Mouse (Mus musculus): Measurements from ENCODE around the gene Dnaja1. TPM values are rescaled to one million over a fixed set of nuclear protein-coding genes. Genes with fewer than 3 reads are reported as not detected.

The Dnaja1 gene
- polyA plus RNA-seq, 1 experiment from 2014 or later: 762 TPM

DNA sequence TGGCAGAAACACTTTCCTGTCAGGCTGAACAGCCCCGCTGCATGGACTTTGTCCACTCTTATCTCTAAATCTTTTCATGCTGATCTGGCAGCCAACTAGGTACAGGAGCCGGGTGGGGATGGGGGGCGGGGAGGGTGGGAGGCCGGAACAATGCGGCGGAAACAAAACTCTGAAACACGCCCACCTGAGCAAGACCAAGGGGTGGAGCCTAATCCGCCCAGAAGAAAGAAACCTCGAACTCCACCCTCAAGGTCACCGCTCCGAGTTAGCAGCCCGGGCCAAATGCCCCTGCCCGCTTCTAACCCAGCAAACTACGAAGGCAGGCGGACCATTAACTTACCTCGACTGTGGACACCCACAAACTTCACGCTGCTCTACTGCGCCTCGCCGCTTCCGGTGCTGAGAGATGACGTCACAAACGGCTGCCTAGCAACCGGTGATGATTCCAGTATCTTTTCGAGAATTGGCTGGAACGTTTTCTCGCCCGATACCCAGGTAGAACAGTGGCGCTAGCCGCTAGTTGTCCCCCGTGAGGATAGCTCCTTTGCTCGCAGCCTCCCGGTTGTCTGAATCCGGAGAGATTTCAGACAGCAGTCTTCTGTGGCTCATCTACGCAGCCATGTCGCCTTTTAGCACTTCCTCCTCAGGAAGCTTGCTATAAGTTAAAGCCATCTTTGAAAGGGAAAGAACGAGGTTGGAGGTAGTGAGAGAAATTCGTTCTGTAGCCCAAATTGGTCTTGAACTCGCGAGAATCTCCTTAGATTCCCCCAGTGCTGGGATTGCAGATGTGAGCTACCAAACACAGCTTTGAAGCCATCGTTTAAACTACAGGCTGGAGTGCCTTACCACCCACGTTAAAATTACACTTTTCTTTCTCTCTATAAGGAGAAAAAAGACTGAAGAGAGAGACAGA lies 18.9 kb upstream of the Dnaja1 start, which contains the start of gene Aptx:
Aptx (minus strand) TSS at position 398 of the 913 bp plus-strand sequence.
- under 1% methylated on average over 42 of the region's 42 CpGs for WGBS
- H3K27ac ChIP-seq: peak within 1 kb of the TSS; percentile 96
- peaks cover 28% of the 10 kb centered on the region for H3K4me1 ChIP-seq (replicated peaks)
- H3K4me2 ChIP-seq (replicated peaks): peak within 1 kb of the TSS; percentile 81
- H3K36me3 ChIP-seq: no peaks in the 10 kb centered on the region
- H3K4me3 ChIP-seq (replicated peaks): peak within 1 kb of the TSS; percentile 59
- peak within 1 kb of the TSS; percentile 72 for H3K9ac ChIP-seq (replicated peaks)
- no peaks in the 10 kb centered on the region for H3K27me3 ChIP-seq
- ATAC-seq: peak; percentile 95
- H3K9me3 ChIP-seq: no peaks in the 10 kb centered on the region

DNA sequence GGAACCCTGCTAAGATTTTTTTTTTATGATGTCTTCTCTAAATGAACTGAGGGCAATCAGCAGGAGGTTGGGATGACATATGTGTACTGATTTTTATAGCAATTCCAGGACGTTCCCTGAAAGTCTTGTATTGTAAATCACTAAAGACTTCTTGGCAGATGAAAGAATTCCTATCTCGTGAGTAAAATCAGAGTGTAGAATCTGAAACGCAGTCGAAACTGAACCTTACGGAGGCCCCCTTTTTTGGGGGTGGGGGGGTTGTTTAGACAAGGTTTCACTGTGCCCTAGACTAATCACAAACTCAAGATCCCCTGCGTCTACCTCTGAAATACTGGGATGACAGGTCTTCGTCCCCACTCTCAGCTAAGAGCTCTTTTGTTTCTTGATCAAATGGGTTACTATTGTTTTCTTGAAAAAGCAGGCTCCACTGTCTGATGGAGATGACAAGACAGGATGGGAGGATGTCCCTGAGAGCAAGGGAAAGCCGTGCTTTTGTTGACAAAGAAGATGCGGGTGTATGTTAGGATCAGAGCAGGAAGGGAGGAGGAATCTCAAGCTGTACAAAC lies 18.2 kb upstream of the Dnaja1 start:
- peak overlapping the region; percentile 59 for H3K4me3 ChIP-seq (replicated peaks)
- no peaks in the 10 kb centered on the region for H3K36me3 ChIP-seq
- H3K4me2 ChIP-seq (replicated peaks): peak overlapping the region; percentile 81
- no peaks in the 10 kb centered on the region for H3K9me3 ChIP-seq
- no peaks in the 10 kb centered on the region for H3K27me3 ChIP-seq
- peaks cover 28% of the 10 kb centered on the region for H3K4me1 ChIP-seq (replicated peaks)
- no peak for ATAC-seq
- H3K9ac ChIP-seq (replicated peaks): peak overlapping the region; percentile 72
- 26% methylated on average over 9 of the region's 9 CpGs for WGBS
- peak overlapping the region; percentile 96 for H3K27ac ChIP-seq

DNA sequence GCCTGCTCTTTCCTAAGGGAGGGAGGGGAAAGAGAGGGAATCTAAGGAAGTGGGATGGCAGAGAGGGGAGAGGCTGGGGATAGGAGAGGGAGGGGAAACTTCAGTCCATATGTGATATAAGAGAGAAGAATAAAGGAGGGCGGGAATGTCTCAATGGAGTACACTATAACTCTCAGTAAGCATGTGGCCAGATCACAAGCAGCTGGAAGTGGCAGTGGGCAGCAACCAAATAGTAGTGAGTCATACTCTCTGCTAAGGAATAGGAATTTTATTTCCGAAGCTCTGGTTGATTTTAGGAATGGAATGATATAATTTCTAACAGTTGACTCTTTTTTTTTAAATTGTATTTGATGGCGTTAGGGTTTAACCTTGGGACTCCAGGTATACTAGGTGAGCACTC lies 4.8 kb upstream of the Dnaja1 start:
- no peaks in the 10 kb centered on the region for H3K36me3 ChIP-seq
- no peaks in the 10 kb centered on the region for H3K27me3 ChIP-seq
- peaks cover 11% of the 10 kb centered on the region for H3K4me1 ChIP-seq (replicated peaks)
- 90% methylated on average over 3 of the region's 3 CpGs for WGBS
- no peak overlapping the region for H3K9ac ChIP-seq (replicated peaks)
- no peaks in the 10 kb centered on the region for H3K9me3 ChIP-seq
- H3K4me2 ChIP-seq (replicated peaks): no peak overlapping the region
- ATAC-seq: no peak
- no peak overlapping the region for H3K27ac ChIP-seq
- H3K4me3 ChIP-seq (replicated peaks): no peak overlapping the region

DNA sequence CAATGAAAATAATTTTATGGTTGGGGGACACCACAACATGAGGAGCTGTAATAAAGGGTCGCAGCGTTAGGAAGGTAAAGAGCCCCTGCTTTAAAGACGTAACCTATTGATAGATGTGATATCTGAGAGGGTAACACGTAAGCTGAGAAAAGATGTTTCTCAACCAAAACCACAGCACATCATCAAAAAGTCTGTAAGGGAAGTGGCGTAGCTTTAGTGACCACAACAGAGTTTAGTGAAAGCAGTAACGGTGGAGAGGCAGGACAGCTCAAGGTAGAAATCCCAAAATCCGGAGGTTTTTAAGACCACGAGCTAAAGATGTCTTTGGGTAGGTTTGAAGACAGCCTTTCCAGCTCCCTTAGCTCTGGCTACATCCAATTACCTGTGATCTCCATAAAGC lies 1.0 kb upstream of the Dnaja1 start:
- peaks cover 35% of the 10 kb centered on the region for H3K4me1 ChIP-seq (replicated peaks)
- H3K4me2 ChIP-seq (replicated peaks): no peak overlapping the region
- WGBS: 98% methylated on average over 8 of the region's 8 CpGs
- H3K27me3 ChIP-seq: no peaks in the 10 kb centered on the region
- H3K27ac ChIP-seq: 0 out of 2 replicates have a peak overlapping the region, but pooled peaks have one; percentile 100
- ATAC-seq: no peak
- H3K9ac ChIP-seq (replicated peaks): no peak overlapping the region
- H3K4me3 ChIP-seq (replicated peaks): no peak overlapping the region
- peaks cover 13% of the 10 kb centered on the region for H3K36me3 ChIP-seq
- H3K9me3 ChIP-seq: no peaks in the 10 kb centered on the region

DNA sequence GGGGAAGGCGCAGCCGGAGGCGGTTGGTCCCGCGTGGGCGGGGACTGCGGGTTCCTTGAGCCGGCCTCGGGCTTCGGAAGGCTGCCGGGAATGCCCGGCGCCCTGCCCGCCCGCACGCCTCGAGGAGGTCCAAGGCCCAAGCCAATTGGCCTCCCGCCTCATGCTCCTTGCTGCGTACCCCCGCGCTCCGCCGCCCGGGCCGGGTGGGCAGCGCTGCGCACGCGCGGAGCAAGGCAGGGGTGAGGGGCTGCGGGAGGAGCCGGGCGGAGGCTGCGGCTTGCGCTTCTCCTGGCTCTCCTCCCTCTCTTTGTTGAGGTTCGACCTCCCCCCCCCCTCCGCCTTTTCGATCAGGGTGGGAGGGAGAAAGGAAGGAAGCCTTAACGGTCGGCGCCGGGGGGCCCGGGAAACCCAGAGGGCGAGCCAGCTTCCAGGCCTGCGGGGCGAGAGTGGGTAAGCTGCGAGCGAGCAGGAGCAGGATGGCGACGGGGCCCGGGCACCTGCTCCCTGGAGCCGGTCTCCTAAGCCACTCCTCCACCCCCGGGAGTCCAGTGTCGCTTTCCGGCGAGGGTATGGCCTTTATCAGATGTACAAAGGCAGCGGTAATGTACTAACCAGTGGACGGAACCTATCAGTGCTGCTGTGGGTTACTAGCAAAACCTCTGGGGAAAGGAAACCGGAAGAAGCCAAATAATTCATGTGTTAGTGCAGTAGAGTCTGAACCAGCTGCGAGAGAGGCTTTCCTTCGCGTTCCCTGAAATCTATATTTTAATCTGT lies 924 bp downstream of the Dnaja1 start:
- Histone ChIP-seq H3K27me3 (no peaks in the 10 kb centered on the region), H3K4me1 (replicated peaks) (peaks cover 52% of the 10 kb centered on the region), H3K9ac (replicated peaks) (peak overlapping the region; percentile 96), H3K36me3 (peaks cover 28% of the 10 kb centered on the region), H3K4me3 (replicated peaks) (peak overlapping the region; percentile 83), H3K27ac (peak overlapping the region; percentile 100), H3K9me3 (no peaks in the 10 kb centered on the region), H3K4me2 (replicated peaks) (peak overlapping the region; percentile 78)
- peak; percentile 94 for ATAC-seq
- WGBS: under 1% methylated on average over 46 of the region's 62 CpGs

DNA sequence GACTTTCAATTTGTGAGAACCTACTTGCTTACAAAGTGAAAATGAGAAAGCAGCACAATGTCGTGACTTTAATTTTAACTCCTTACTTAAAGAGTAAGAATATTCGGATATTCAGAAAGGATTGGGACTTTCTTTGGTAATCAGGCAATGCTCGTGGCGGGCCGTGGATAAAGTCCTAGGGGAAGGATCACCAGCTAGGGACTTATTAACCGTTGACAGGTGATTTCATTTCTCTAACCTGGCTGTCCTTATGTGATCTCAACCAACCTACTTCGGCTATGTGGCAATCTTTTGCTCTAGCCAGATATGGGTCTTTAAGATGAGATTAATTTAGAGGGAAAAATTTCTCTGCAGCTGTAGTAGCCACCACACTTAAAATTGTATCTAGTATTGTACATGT lies 3.2 kb downstream of the Dnaja1 start:
- Histone ChIP-seq H3K9ac (replicated peaks) (peak overlapping the region; percentile 44; the same call in 1 of the 2 replicates), H3K27me3 (no peaks in the 10 kb centered on the region), H3K4me3 (replicated peaks) (peak overlapping the region; percentile 83), H3K4me1 (replicated peaks) (peaks cover 57% of the 10 kb centered on the region), H3K36me3 (peaks cover 47% of the 10 kb centered on the region), H3K27ac (no peak overlapping the region), H3K9me3 (no peaks in the 10 kb centered on the region), H3K4me2 (replicated peaks) (peak overlapping the region; percentile 78)
- WGBS: 87% methylated on average over 7 of the region's 7 CpGs
- no peak for ATAC-seq

DNA sequence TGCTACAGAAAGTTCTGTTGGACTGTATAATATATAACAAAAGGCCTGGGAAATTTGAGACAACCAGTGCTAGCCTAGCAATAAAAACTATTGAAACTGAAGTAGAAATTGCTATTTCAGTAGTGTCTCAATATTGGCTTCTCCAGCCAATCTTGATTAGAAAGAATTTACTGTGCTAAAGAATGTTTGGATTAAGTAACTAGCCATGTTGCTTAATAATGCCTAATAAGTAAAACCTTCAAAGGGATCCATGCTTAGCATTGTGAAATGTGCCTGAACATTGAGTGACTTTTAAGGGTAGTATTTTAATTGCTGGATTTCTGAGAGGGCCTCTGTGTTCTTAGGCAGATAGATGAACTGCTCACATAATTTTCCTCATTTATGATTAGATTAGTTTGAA lies 3.6 kb downstream of the Dnaja1 start:
- H3K27ac ChIP-seq: no peak overlapping the region
- peaks cover 57% of the 10 kb centered on the region for H3K4me1 ChIP-seq (replicated peaks)
- H3K4me2 ChIP-seq (replicated peaks): peak overlapping the region; percentile 78
- no peak for ATAC-seq
- peak overlapping the region; percentile 44; the same call in 1 of the 2 replicates for H3K9ac ChIP-seq (replicated peaks)
- H3K27me3 ChIP-seq: no peaks in the 10 kb centered on the region
- H3K4me3 ChIP-seq (replicated peaks): peak overlapping the region; percentile 83; the same call in 1 of the 2 replicates
- no peaks in the 10 kb centered on the region for H3K9me3 ChIP-seq
- H3K36me3 ChIP-seq: peaks cover 50% of the 10 kb centered on the region

DNA sequence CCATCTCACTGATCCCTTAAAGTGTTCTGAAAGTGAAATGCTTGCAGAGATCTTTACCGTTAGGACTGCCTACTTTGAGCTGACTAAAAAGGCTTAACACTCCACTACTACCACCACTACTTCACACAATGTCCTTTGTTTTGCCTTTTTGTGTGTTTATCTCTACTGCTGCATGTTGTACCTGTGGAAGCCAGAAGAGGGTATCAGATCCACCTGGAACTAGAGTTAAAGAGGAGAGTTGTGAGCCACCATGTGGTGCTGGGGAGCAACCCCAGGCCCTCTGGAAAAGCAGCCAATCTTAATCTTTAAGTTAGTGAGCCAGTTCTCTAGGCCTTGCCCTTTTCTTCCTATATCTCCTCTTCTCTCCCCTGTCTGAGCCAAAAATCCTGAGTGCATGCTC lies 5.3 kb downstream of the Dnaja1 start:
- no peak for ATAC-seq
- no peak overlapping the region for H3K27ac ChIP-seq
- WGBS: 91% methylated on average over 1 of the region's 1 CpGs
- peaks cover 47% of the 10 kb centered on the region for H3K4me1 ChIP-seq (replicated peaks)
- H3K9me3 ChIP-seq: no peaks in the 10 kb centered on the region
- no peak overlapping the region for H3K9ac ChIP-seq (replicated peaks)
- H3K27me3 ChIP-seq: no peaks in the 10 kb centered on the region
- peaks cover 65% of the 10 kb centered on the region for H3K36me3 ChIP-seq
- H3K4me2 ChIP-seq (replicated peaks): no peak overlapping the region
- no peak overlapping the region for H3K4me3 ChIP-seq (replicated peaks)

DNA sequence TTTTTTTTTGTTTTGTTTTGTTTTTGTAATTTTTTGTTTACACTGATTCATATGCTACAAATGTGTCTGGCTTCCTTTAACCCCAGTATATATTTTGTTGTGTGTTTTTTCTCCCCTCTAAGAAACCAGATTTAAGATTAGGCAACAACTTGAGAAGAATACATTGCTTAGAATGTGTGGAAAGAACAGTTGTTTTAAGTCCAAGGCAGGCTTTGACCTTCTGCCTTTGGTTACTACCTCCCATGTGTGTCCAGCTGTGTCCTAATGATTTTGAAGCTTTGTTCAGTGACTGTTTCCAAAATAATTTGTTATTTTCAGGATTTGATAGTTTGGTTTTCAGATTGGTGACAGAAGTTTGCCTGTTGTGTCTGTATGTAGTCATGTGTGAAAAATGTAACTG lies 9.3 kb downstream of the Dnaja1 start:
- peaks cover 83% of the 10 kb centered on the region for H3K36me3 ChIP-seq
- H3K9ac ChIP-seq (replicated peaks): no peak overlapping the region
- no peak overlapping the region for H3K27ac ChIP-seq
- ATAC-seq: no peak
- H3K4me2 ChIP-seq (replicated peaks): no peak overlapping the region
- no peak overlapping the region for H3K4me3 ChIP-seq (replicated peaks)
- peaks cover 19% of the 10 kb centered on the region for H3K4me1 ChIP-seq (replicated peaks)
- no peaks in the 10 kb centered on the region for H3K9me3 ChIP-seq
- no peaks in the 10 kb centered on the region for H3K27me3 ChIP-seq

DNA sequence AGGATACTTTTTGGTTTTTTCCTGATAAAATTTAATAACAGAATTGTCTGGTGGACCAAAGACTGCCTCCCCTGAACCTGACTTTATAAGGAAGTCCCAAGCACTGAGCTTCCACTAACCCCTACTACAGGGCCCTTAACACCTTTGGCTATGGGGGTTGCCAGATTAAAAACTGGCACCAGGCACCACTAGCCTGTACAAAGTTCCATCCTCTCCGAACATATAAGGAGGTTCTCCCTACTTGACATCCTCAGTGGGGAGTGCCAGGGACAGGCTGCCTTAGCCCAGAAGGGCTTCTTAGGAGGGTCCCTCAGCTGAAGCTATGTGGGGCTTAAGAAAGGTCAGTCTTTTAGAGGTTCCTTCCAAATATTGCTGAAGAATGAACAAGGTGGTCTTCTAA lies 13.4 kb downstream of the Dnaja1 start:
- 81% methylated on average over 1 of the region's 1 CpGs for WGBS
- Histone ChIP-seq H3K9me3 (no peaks in the 10 kb centered on the region), H3K27me3 (no peaks in the 10 kb centered on the region), H3K4me3 (replicated peaks) (no peak overlapping the region), H3K9ac (replicated peaks) (no peak overlapping the region), H3K4me2 (replicated peaks) (no peak overlapping the region), H3K36me3 (peaks cover 79% of the 10 kb centered on the region), H3K4me1 (replicated peaks) (no peaks in the 10 kb centered on the region), H3K27ac (no peak overlapping the region)
- ATAC-seq: peak; percentile 55

DNA sequence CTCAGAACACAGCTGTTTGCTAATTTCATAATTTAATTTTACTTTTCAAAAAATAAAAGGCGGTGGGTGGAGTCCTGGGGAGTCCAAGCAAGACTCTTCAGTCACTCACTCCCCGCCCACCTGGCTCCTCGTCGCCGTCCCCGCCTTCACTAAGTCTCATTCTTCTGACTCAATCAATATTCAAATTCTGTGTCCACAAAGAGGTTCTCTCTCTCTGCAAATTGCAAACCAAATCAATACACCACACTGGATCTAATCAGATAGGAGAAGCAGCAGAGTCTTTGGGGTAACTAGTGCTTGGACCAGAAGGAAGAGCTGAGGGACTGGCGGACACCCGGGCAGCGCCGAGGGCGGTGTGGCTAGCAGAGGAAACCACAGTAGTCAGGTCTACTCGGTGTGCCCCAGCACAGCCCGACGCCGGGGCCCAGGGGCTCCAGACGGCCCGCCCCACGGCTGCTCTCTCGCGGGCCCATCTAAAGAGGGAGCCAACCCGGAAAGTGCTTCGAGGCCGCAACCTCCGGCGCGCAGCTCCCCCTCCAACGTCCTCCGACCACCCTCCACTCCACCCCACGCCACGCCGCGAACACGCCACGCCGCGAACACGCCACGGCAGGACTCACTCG lies 35.3 kb downstream of the Dnaja1 start:
- Histone ChIP-seq H3K4me1 (replicated peaks) (peaks cover 10% of the 10 kb centered on the region), H3K27ac (peak overlapping the region; percentile 65), H3K9ac (replicated peaks) (peak overlapping the region; percentile 89), H3K4me3 (replicated peaks) (peak overlapping the region; percentile 98), H3K36me3 (peaks cover 35% of the 10 kb centered on the region), H3K27me3 (peaks cover 15% of the 10 kb centered on the region), H3K4me2 (replicated peaks) (peak overlapping the region; percentile 93), H3K9me3 (no peaks in the 10 kb centered on the region)
- under 1% methylated on average over 39 of the region's 39 CpGs for WGBS
- ATAC-seq: peak; percentile 86

Measured in midbrain, embryonic 13.5 days (tissue).